Mouse (Mus musculus): ENCODE measurements around the gene Borcs7. TPM values are rescaled to one million over a fixed set of nuclear protein-coding genes. Genes with fewer than 3 reads are reported as not detected.

The Borcs7 gene
- polyA plus RNA-seq, 2 experiments, result 9.5 to 13.5 TPM

DNA sequence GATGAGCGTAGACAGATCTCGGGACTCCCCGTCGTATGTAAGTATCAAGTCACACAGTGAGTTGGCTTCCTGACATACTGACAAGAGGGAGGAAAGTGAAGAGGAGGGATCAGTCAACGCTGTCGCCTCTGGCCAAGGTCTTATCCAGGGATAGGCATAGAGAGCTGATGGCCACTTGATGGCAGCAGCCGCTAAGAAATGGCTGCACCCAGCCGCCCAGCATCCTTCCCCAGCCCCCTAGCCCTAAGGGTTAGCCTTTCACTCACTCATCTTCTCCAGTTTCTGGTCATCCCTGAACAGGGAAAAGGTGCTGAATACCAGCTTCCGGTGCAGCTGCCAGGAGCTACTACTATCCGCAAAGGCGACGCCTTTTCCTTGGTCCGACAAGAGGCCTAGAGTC lies 19.0 kb upstream of the Borcs7 start:
- Histone ChIP-seq H3K9ac (ENCODE audit: low read depth, low read length, severe bottlenecking) (no peak overlapping the region), H3K4me1 (ENCODE audit: control insufficient read depth, insufficient read depth, low read length) (0 out of 2 replicates have a peak, but pooled peaks cover 2% of the 10 kb centered on the region), H3K9me3 (ENCODE audit: control insufficient read depth, low read length) (no peaks in the 10 kb centered on the region), H3K4me3 (replicated peaks; ENCODE audit: low read length) (no peak overlapping the region), H3K27me3 (ENCODE audit: control insufficient read depth, insufficient read depth, low read length) (no peaks in the 10 kb centered on the region), H3K4me2 (replicated peaks; ENCODE audit: low read depth, low read length, severe bottlenecking) (no peak overlapping the region), H3K27ac (replicated peaks; ENCODE audit: low read depth, low read length) (no peak overlapping the region), H3K36me3 (ENCODE audit: control insufficient read depth, insufficient read depth, low read length) (no peaks in the 10 kb centered on the region)
- 0 out of 2 replicates have a peak, but pooled peaks have one; percentile 55 for ATAC-seq (ENCODE audit: low FRiP score, low read depth)
- DNase-seq (ENCODE audit: low spot score), result peak; percentile 65
- no peak for TF ChIP-seq POLR2A (IDR thresholded peaks at IDR 0.05; ENCODE audit: borderline replicate concordance, extremely low read depth, insufficient read depth, insufficient read length)
- WGBS, result 28% methylated on average over 13 of the region's 13 CpGs

DNA sequence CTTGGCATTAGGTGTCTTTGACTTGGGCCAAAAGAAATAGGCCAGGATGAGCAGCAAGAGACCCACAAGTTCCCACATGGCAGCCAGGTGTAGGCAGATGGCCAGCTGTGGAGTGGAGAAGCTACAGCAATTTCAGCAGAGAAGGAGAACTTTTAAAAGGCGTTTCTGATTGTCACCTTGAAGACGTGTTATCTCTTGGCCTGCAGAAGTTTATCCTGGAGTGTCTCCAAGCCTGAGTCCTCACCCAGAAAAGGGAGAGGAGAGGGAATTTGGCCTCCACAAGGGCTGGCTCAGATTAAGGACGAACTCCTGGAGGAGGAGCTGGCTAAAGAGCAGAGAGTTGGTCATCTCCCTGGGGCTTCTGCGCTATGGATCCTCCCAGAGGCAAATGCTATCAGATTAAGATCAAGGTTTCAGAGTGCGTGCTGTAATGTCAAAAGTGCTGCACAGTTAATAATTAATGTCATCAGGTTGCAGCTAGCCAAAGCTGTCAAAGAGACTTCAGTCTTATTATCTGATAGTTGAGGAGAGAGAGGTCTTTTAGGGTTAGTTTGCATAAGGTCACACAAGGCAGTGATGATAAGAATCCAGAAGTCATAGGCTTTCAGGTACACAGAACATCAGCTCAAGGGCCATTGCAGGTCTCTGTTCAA lies 16.8 kb upstream of the Borcs7 start, which contains the start of gene Cyp17a1:
TSS of gene Cyp17a1 (minus strand) at position 407 of the 653 bp plus-strand sequence.
- TF ChIP-seq POLR2A (IDR thresholded peaks at IDR 0.05; ENCODE audit: borderline replicate concordance, extremely low read depth, insufficient read depth, insufficient read length), result no peak
- 62% methylated on average over 5 of the region's 5 CpGs for WGBS
- ATAC-seq (ENCODE audit: low FRiP score, low read depth), result no peak

DNA sequence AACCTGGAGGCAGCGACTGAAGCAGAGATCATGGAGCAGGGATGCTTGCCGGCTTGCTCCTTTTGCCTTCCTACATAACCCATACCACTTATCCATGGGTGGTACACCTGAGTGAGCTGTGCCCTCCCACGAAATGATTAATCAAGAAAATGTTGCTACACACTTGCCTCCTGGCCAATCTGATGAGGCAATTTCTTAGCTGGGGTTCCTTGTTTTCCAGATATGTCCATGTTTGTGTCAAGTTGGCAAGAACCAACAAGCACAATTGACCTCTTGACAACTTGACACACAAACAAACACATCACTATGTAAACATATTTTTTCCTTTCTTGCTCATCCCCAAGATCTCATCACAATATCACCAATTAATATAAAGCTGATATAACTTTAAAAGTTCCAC lies 14.1 kb upstream of the Borcs7 start:
- no peak overlapping the region for H3K9ac ChIP-seq (ENCODE audit: low read depth, low read length, severe bottlenecking)
- no peak overlapping the region for H3K4me3 ChIP-seq (replicated peaks; ENCODE audit: low read length)
- DNase-seq (ENCODE audit: low spot score) (no peak), ATAC-seq (ENCODE audit: low FRiP score, low read depth) (no peak)
- H3K27ac ChIP-seq (replicated peaks; ENCODE audit: low read depth, low read length), result no peak overlapping the region
- no peaks in the 10 kb centered on the region for H3K27me3 ChIP-seq (ENCODE audit: control insufficient read depth, insufficient read depth, low read length)
- no peaks in the 10 kb centered on the region for H3K4me1 ChIP-seq (ENCODE audit: control insufficient read depth, insufficient read depth, low read length)
- H3K4me2 ChIP-seq (replicated peaks; ENCODE audit: low read depth, low read length, severe bottlenecking), result no peak overlapping the region
- TF ChIP-seq POLR2A (IDR thresholded peaks at IDR 0.05; ENCODE audit: borderline replicate concordance, extremely low read depth, insufficient read depth, insufficient read length), result no peak
- 73% methylated on average over 3 of the region's 3 CpGs for WGBS
- no peaks in the 10 kb centered on the region for H3K36me3 ChIP-seq (ENCODE audit: control insufficient read depth, insufficient read depth, low read length)
- no peaks in the 10 kb centered on the region for H3K9me3 ChIP-seq (ENCODE audit: control insufficient read depth, low read length)

More for the DNA sequence above, 16.8 kb upstream of the Borcs7 start, which contains the start of gene Cyp17a1:
- Histone ChIP-seq H3K9ac (ENCODE audit: low read depth, low read length, severe bottlenecking) (no peak within 1 kb of the TSS), H3K27me3 (ENCODE audit: control insufficient read depth, insufficient read depth, low read length) (no peaks in the 10 kb centered on the region), H3K9me3 (ENCODE audit: control insufficient read depth, low read length) (no peaks in the 10 kb centered on the region), H3K4me1 (ENCODE audit: control insufficient read depth, insufficient read depth, low read length) (no peaks in the 10 kb centered on the region), H3K4me3 (replicated peaks; ENCODE audit: low read length) (no peak within 1 kb of the TSS), H3K36me3 (ENCODE audit: control insufficient read depth, insufficient read depth, low read length) (no peaks in the 10 kb centered on the region), H3K4me2 (replicated peaks; ENCODE audit: low read depth, low read length, severe bottlenecking) (no peak within 1 kb of the TSS), H3K27ac (replicated peaks; ENCODE audit: low read depth, low read length) (no peak within 1 kb of the TSS)
- DNase-seq (ENCODE audit: low spot score), result no peak

DNA sequence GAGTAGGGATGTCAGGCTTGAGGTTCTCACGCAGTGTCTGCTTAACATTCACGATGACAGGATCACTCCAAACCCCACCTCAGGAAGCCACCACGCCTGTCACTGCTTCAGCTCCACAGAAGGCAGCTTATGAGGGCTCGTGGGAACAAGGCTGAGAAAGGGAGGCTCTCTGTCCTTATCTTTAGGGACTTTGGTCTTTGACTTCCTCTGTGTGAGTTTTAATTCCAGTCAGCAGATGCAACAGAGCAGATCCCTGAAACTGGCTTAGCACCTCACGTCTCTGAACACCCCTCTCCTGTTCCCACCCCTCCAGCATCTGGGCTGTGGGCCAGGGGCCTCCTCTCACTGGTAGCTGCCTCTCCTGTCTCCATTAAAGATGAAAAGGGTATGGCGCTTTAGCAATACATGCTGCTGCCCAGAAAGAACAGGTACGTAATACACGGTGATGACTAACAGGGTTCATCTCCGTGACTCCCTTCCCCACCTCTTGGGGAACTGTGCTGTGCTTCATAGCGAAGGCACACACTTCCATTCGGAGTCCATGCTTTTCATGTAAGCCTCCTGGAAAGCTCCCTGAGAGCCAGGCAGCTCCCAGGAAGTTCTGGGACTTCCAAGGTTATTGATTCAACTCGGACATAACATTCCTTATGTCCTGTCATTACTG lies 9.9 kb upstream of the Borcs7 start:
- TF ChIP-seq POLR2A (IDR thresholded peaks at IDR 0.05; ENCODE audit: borderline replicate concordance, extremely low read depth, insufficient read depth, insufficient read length), result no peak
- DNase-seq (ENCODE audit: low spot score) (no peak), ATAC-seq (ENCODE audit: low FRiP score, low read depth) (no peak)
- 56% methylated on average over 12 of the region's 12 CpGs for whole genome bisulfite sequencing
- no peak overlapping the region for H3K4me2 ChIP-seq (replicated peaks; ENCODE audit: low read depth, low read length, severe bottlenecking)
- H3K9me3 ChIP-seq (ENCODE audit: control insufficient read depth, low read length), result no peaks in the 10 kb centered on the region
- no peak overlapping the region for H3K4me3 ChIP-seq (replicated peaks; ENCODE audit: low read length)
- H3K27ac ChIP-seq (replicated peaks; ENCODE audit: low read depth, low read length), result no peak overlapping the region
- no peaks in the 10 kb centered on the region for H3K27me3 ChIP-seq (ENCODE audit: control insufficient read depth, insufficient read depth, low read length)
- no peaks in the 10 kb centered on the region for H3K36me3 ChIP-seq (ENCODE audit: control insufficient read depth, insufficient read depth, low read length)
- H3K4me1 ChIP-seq (ENCODE audit: control insufficient read depth, insufficient read depth, low read length), result no peaks in the 10 kb centered on the region
- no peak overlapping the region for H3K9ac ChIP-seq (ENCODE audit: low read depth, low read length, severe bottlenecking)

DNA sequence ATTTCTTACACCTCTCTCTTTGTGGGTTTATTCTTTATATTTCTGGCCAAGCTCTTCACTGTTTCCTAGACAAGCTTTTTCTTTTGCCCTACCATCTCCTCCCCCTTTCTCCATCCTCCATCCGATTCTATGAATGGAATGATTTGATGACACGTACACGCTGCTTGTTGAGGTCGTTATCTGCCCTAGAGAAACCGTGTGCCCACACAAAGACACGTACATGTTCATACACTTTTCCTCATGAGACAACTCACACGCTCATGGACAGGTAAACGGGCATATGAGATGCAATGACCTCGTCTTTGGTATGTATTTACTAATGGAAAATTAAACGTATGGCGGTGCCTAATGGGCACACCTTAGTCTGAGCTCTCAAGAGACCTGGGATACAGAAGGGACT lies 681 bp downstream of the Borcs7 start:
- ATAC-seq (ENCODE audit: low FRiP score, low read depth) (no peak), DNase-seq (ENCODE audit: low spot score) (no peak)
- WGBS, result 81% methylated on average over 11 of the region's 11 CpGs
- Histone ChIP-seq H3K4me2 (replicated peaks; ENCODE audit: low read depth, low read length, severe bottlenecking) (peak overlapping the region; percentile 61), H3K27me3 (ENCODE audit: control insufficient read depth, insufficient read depth, low read length) (no peaks in the 10 kb centered on the region), H3K4me3 (replicated peaks; ENCODE audit: low read length) (peak overlapping the region; percentile 67), H3K9me3 (ENCODE audit: control insufficient read depth, low read length) (no peaks in the 10 kb centered on the region), H3K4me1 (ENCODE audit: control insufficient read depth, insufficient read depth, low read length) (peaks cover 9% of the 10 kb centered on the region), H3K9ac (ENCODE audit: low read depth, low read length, severe bottlenecking) (peak overlapping the region; percentile 81), H3K27ac (replicated peaks; ENCODE audit: low read depth, low read length) (peak overlapping the region; percentile 74), H3K36me3 (ENCODE audit: control insufficient read depth, insufficient read depth, low read length) (no peaks in the 10 kb centered on the region)
- no peak for TF ChIP-seq POLR2A (IDR thresholded peaks at IDR 0.05; ENCODE audit: borderline replicate concordance, extremely low read depth, insufficient read depth, insufficient read length)
